Mouse (Mus musculus): ENCODE data around the gene Ofd1. TPM values are rescaled to one million over a fixed set of nuclear protein-coding genes. Genes with fewer than 3 reads are reported as not detected.

Ofd1 gene
- total RNA-seq (2017): 15.6 and 18.4 TPM in 2 replicates

- ATAC-seq (ENCODE audit: extremely low read depth, insufficient number of reproducible peaks, low FRiP score, poor library complexity, severe bottlenecking): peak; percentile 99
Measured at GRCm38 (mm10) chrX:166440616-166441063, at the start of gene Ofd1. Ofd1 (minus strand) TSS chrX:166440704.

GRCm38 (mm10) chrX:166479365-166479983 lies 39.0 kb upstream of the Ofd1 start, which contains the start of gene Rab9:
Rab9 (minus strand) TSS chrX:166479867.
- peak; percentile 99 for ATAC-seq (ENCODE audit: extremely low read depth, insufficient number of reproducible peaks, low FRiP score, poor library complexity, severe bottlenecking)

GRCm38 (mm10) chrX:166478631-166479364 lies 38.3 kb upstream of the Ofd1 start:
- 0 out of 2 replicates have a peak, but pooled peaks have one; percentile 23 for ATAC-seq (ENCODE audit: extremely low read depth, insufficient number of reproducible peaks, low FRiP score, poor library complexity, severe bottlenecking)

GRCm38 (mm10) chrX:166477393-166477792 lies 36.9 kb upstream of the Ofd1 start:
- ATAC-seq (ENCODE audit: extremely low read depth, insufficient number of reproducible peaks, low FRiP score, poor library complexity, severe bottlenecking): no peak

GRCm38 (mm10) chrX:166472612-166473011 lies 32.1 kb upstream of the Ofd1 start:
- ATAC-seq (ENCODE audit: extremely low read depth, insufficient number of reproducible peaks, low FRiP score, poor library complexity, severe bottlenecking): no peak

GRCm38 (mm10) chrX:166468321-166468720 lies 27.8 kb upstream of the Ofd1 start:
- peak; percentile 91 for ATAC-seq (ENCODE audit: extremely low read depth, insufficient number of reproducible peaks, low FRiP score, poor library complexity, severe bottlenecking)

GRCm38 (mm10) chrX:166455525-166455924 lies 15.0 kb upstream of the Ofd1 start:
- ATAC-seq (ENCODE audit: extremely low read depth, insufficient number of reproducible peaks, low FRiP score, poor library complexity, severe bottlenecking): no peak

GRCm38 (mm10) chrX:166454331-166454730 lies 13.8 kb upstream of the Ofd1 start:
- ATAC-seq (ENCODE audit: extremely low read depth, insufficient number of reproducible peaks, low FRiP score, poor library complexity, severe bottlenecking): no peak

- no peak for ATAC-seq (ENCODE audit: extremely low read depth, insufficient number of reproducible peaks, low FRiP score, poor library complexity, severe bottlenecking)
Measured at GRCm38 (mm10) chrX:166453532-166453931, 13.0 kb upstream of the Ofd1 start.

GRCm38 (mm10) chrX:166444552-166444951 lies 4.0 kb upstream of the Ofd1 start:
- no peak for ATAC-seq (ENCODE audit: extremely low read depth, insufficient number of reproducible peaks, low FRiP score, poor library complexity, severe bottlenecking)

- peak; percentile 6; the same call in 1 of the 2 replicates for ATAC-seq (ENCODE audit: extremely low read depth, insufficient number of reproducible peaks, low FRiP score, poor library complexity, severe bottlenecking)
Measured at GRCm38 (mm10) chrX:166440036-166440615, 378 bp downstream of the Ofd1 start, which contains the start of gene Trappc2. Trappc2 (plus strand) TSS chrX:166440574.

GRCm38 (mm10) chrX:166434812-166435211 lies 5.7 kb downstream of the Ofd1 start:
- ATAC-seq (ENCODE audit: extremely low read depth, insufficient number of reproducible peaks, low FRiP score, poor library complexity, severe bottlenecking): no peak

GRCm38 (mm10) chrX:166416196-166416595 lies 24.3 kb downstream of the Ofd1 start:
- ATAC-seq (ENCODE audit: extremely low read depth, insufficient number of reproducible peaks, low FRiP score, poor library complexity, severe bottlenecking): peak; percentile 67; the same call in 1 of the 2 replicates

- ATAC-seq (ENCODE audit: extremely low read depth, insufficient number of reproducible peaks, low FRiP score, poor library complexity, severe bottlenecking): no peak
Measured at GRCm38 (mm10) chrX:166407865-166408264, 32.6 kb downstream of the Ofd1 start.

- ATAC-seq (ENCODE audit: extremely low read depth, insufficient number of reproducible peaks, low FRiP score, poor library complexity, severe bottlenecking): no peak
Measured at GRCm38 (mm10) chrX:166393753-166394152, 46.8 kb downstream of the Ofd1 start.

GRCm38 (mm10) chrX:166386656-166387055 lies 53.8 kb downstream of the Ofd1 start:
- no peak for ATAC-seq (ENCODE audit: extremely low read depth, insufficient number of reproducible peaks, low FRiP score, poor library complexity, severe bottlenecking)

- ATAC-seq (ENCODE audit: extremely low read depth, insufficient number of reproducible peaks, low FRiP score, poor library complexity, severe bottlenecking): no peak
Measured at GRCm38 (mm10) chrX:166384935-166385334, 55.6 kb downstream of the Ofd1 start.

GRCm38 (mm10) chrX:166383606-166384005 lies 56.9 kb downstream of the Ofd1 start:
- ATAC-seq (ENCODE audit: extremely low read depth, insufficient number of reproducible peaks, low FRiP score, poor library complexity, severe bottlenecking): no peak

GRCm38 (mm10) chrX:166378652-166379051 lies 61.9 kb downstream of the Ofd1 start:
- no peak for ATAC-seq (ENCODE audit: extremely low read depth, insufficient number of reproducible peaks, low FRiP score, poor library complexity, severe bottlenecking)
